Mouse (Mus musculus): ENCODE results near the gene Kif26b. TPM values are rescaled to one million over a fixed set of nuclear protein-coding genes. Genes with fewer than 3 reads are reported as not detected.

The Kif26b gene
- polyA plus RNA-seq, 1 experiment from 2014 or later = 0.07 TPM

- DNase-seq (ENCODE audit: low spot score) = no peak
These were observed 56.6 kb downstream of the Kif26b start for GRCm38 (mm10) chr1:178585366-178586020.

GRCm38 (mm10) chr1:178590229-178591171 is 61.6 kb downstream of the Kif26b start:
- DNase-seq (ENCODE audit: low spot score) = no peak

GRCm38 (mm10) chr1:178597113-178597512 is 68.2 kb downstream of the Kif26b start:
- DNase-seq (ENCODE audit: low spot score) = no peak

- DNase-seq (ENCODE audit: low spot score) = no peak
These were observed 68.8 kb downstream of the Kif26b start for GRCm38 (mm10) chr1:178597757-178598156.

GRCm38 (mm10) chr1:178600851-178601569 is 72.1 kb downstream of the Kif26b start:
- DNase-seq (ENCODE audit: low spot score) = no peak

- DNase-seq (ENCODE audit: low spot score) = no peak
These were observed 80.3 kb downstream of the Kif26b start for GRCm38 (mm10) chr1:178609151-178609775.

- DNase-seq (ENCODE audit: low spot score) = no peak
These were observed 82.6 kb downstream of the Kif26b start for GRCm38 (mm10) chr1:178611512-178611911.

GRCm38 (mm10) chr1:178621301-178621700 is 92.4 kb downstream of the Kif26b start:
- DNase-seq (ENCODE audit: low spot score) = no peak

- no peak for DNase-seq (ENCODE audit: low spot score)
These were observed 95.0 kb downstream of the Kif26b start for GRCm38 (mm10) chr1:178623889-178624288.

GRCm38 (mm10) chr1:178626961-178627381 is 98.0 kb downstream of the Kif26b start:
- no peak for DNase-seq (ENCODE audit: low spot score)

GRCm38 (mm10) chr1:178630042-178630441 is 101.1 kb downstream of the Kif26b start:
- DNase-seq (ENCODE audit: low spot score) = no peak

- DNase-seq (ENCODE audit: low spot score) = no peak
These were observed 102.9 kb downstream of the Kif26b start for GRCm38 (mm10) chr1:178631863-178632262.

GRCm38 (mm10) chr1:178634359-178635085 is 105.6 kb downstream of the Kif26b start:
- DNase-seq (ENCODE audit: low spot score) = no peak

GRCm38 (mm10) chr1:178635470-178635869 is 106.5 kb downstream of the Kif26b start:
- DNase-seq (ENCODE audit: low spot score) = no peak

GRCm38 (mm10) chr1:178637293-178637692 is 108.4 kb downstream of the Kif26b start:
- DNase-seq (ENCODE audit: low spot score) = no peak

- DNase-seq (ENCODE audit: low spot score) = no peak
These were observed 111.0 kb downstream of the Kif26b start for GRCm38 (mm10) chr1:178639951-178640350.

- no peak for DNase-seq (ENCODE audit: low spot score)
These were observed 112.0 kb downstream of the Kif26b start for GRCm38 (mm10) chr1:178640719-178641455.

- no peak for DNase-seq (ENCODE audit: low spot score)
These were observed 112.9 kb downstream of the Kif26b start for GRCm38 (mm10) chr1:178641788-178642187.

GRCm38 (mm10) chr1:178644954-178645353 is 116.0 kb downstream of the Kif26b start:
- no peak for DNase-seq (ENCODE audit: low spot score)

GRCm38 (mm10) chr1:178646589-178646988 is 117.7 kb downstream of the Kif26b start:
- no peak for DNase-seq (ENCODE audit: low spot score)
